Mouse (Mus musculus): ENCODE measurements around the gene Agmat. TPM values are rescaled to one million over a fixed set of nuclear protein-coding genes. Genes with fewer than 3 reads are reported as not detected.
"Not testable (repeated sequence)": the region's sequence is repeated elsewhere in the genome, so short reads cannot be mapped to it uniquely, and the experiment has no call there.

The Agmat gene
- total RNA-seq, 2 experiments from 2014 or later: not detected

DNA sequence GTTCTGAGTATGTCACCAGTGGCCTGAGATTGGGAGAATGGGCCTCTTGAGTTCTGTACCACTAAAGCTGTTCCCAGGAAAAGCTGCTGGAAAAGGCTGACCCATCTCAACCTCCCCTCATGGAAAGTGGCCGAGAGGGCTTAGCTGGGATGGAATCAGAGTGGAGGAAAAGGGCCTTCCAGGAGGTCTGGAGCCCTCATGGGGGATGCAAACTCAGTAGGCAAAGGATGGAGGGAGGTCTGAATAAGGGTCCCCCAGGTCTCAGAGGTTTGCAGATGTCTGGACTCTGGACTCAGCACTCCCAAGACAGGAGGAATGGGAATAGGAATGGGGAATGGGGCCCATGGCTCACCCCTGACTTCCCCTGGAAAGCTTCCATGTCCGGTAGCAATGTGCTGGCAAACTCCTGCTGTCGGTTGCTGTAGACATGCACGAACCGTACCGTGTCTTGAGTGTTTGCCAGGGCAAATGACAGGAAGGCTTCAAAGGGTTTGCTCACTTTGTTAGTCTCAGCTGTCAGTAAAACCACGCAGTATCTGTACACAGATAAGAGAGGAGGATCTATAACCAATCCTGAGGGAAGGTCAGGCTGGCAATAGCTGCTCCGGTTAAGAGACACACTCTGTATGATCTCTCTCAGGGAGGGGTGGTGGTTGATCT is 23.2 kb downstream of the Agmat start:
- DNase-seq (ENCODE audit: extremely low spot score in 1 of 2, low spot score in 1 of 2): no peak

DNA sequence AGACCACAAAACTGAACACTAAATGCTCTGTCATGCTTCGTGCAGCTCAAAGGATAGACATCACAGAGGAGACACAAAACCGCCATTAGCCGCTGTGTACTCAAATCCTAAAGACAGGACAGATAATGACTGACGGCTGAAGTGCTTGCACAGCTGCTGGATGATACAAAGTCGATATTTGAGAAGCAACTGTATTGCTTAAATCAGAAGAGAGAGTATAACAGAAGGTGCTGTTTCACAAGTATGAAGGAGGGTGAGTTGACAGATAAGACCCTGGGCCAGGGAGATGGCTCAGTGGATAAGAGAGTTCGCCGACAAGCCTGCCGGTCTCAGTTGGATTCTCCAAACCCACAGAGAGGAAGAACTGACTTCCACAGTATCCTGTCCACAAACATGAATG is 25.4 kb downstream of the Agmat start:
- DNase-seq (ENCODE audit: extremely low spot score in 1 of 2, low spot score in 1 of 2): no peak

DNA sequence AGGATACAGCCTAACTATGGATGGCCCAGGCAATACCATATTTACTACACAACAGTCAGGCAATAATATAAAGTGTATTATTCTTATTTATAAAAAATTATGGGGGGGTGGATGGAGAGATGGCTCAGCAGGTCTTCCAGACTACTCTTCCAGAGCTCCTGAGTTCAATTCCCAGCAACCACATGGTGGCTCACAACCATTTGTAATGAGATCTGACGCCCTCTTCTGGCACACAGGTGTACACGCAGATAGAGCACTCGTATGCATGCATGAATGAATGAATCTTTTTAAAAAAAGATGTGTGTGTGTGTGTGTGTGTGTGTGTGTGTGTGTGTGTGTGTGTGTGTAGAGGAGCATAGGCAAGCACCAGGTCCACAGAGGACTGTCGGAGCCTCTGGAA is 26.5 kb downstream of the Agmat start:
- DNase-seq (ENCODE audit: extremely low spot score in 1 of 2, low spot score in 1 of 2): not testable (repeated sequence)

DNA sequence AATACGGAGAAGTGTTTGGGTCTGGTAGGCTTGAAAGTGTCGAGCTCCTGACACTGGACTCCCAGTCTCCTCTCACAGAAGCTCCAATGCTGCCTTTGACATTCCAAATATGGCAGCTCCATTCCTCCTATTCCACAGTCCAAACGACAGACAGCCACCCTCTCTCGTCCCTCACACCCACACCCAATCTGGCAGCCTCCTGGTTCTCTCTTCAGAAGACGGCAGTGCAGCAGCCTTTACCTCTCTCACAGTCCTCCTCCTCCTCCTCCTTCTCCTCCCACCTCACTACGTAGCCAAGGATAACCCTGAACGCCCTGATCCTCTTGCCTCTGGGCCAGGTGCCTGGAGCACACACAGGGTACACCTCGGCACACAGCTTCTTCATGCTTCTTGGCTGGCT is 33.4 kb downstream of the Agmat start:
- peak in 1 of 2 experiments; percentile 39 for DNase-seq (ENCODE audit: extremely low spot score in 1 of 2, low spot score in 1 of 2)

- no peak for DNase-seq (ENCODE audit: extremely low spot score in 1 of 2, low spot score in 1 of 2)
Measured at GRCm38 (mm10) chr4:141781201-141781985, 34.9 kb downstream of the Agmat start.

DNA sequence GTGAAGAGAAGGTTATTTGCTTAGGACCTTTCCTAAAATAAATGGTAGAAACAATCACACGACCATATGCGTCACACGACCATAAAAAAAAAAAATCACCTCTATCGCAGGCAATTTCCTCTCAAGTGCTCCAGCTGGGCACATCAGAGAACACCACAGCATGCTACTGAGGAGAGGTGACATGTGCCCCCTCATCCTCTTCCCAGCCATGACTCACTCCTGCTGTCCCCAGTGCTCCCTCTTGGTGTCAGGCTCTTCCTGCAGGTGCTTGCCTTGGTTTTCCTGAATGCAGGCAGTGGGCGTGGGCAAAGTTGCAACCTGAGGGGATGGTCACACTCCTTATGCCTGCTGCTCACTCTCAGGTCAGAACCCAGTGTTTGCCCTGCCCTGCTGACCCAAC is 38.4 kb downstream of the Agmat start:
- DNase-seq (ENCODE audit: extremely low spot score in 1 of 2, low spot score in 1 of 2): no peak

DNA sequence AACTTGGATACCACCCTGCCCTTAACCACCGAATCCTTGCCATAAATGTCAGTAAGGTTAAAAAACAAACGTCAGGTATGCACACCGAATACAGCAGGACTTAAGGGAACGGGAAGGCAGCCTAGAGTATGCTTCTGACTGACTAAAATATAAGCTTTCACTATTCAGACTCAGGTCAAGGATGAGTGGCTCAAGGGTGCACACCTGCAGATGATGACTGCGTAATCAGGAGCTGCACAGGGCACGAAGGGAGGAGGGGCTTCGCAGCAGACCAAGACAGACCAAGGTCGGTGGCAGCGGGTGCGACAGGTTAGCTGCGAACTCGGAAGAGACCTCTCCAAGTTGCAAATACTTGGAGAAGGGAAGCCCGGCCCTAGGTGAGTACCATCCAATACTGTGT is 39.7 kb downstream of the Agmat start:
- no peak for DNase-seq (ENCODE audit: extremely low spot score in 1 of 2, low spot score in 1 of 2)

DNA sequence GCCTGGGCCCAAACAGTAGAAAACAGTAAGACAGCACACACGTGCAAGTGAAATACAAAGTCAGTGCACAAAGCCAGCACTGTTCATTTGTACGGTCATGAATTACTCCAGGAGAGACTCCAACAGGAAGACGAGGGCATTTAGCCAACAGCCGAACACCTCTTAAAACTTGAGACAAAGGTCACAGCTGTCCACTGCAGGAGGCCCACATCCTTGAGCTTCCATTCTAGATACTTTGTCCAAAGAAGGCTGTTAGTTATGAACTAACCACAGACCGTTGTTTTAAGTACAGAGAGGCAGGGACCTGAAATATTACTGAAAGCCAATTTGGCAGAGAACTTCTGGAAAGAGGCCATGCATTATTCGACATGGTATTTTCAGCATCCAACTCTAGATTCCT is 40.6 kb downstream of the Agmat start:
- DNase-seq (ENCODE audit: extremely low spot score in 1 of 2, low spot score in 1 of 2): no peak

- no peak for DNase-seq (ENCODE audit: extremely low spot score in 1 of 2, low spot score in 1 of 2)
Measured at GRCm38 (mm10) chr4:141787462-141787861, 41.0 kb downstream of the Agmat start.

DNA sequence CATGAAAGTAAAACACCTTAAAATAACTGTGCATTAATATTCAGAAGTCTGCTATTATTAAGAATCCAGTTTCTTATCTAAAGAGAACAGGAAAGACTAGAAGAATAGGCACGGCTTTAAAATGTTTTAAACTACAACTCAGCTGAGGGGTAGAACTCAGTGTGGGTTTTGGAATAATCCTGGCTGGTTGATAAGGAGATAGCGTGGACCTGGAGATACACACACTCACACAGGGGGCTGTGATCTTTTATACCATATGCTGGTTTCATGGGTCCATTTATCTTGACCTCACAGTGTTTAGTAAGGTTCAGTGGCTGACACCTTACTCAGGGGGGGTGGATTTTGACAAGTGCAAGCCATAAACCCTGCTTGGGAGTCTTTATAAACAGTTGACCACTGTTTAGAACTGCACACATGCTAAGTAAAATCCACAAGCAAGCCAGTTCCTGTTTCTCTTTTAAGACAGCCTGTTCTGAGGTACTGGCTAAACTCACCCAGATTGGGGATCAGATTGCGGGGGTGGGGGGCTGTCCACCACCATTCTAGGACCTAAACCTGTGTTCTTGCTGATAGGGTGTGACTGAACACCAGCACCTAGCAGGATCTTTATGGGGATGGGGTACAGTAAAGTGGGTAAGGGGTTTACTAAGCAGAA is 43.2 kb downstream of the Agmat start:
- no peak for DNase-seq (ENCODE audit: extremely low spot score in 1 of 2, low spot score in 1 of 2)

GRCm38 (mm10) chr4:141790524-141790990 is 44.1 kb downstream of the Agmat start, which contains the start of gene Dnajc16:
Gene Dnajc16 (minus strand): TSS chr4:141790931.
- DNase-seq (ENCODE audit: extremely low spot score in 1 of 2, low spot score in 1 of 2): peak; percentile 85 to 90

GRCm38 (mm10) chr4:141791486-141791885 is 45.0 kb downstream of the Agmat start:
- DNase-seq (ENCODE audit: extremely low spot score in 1 of 2, low spot score in 1 of 2): no peak

DNA sequence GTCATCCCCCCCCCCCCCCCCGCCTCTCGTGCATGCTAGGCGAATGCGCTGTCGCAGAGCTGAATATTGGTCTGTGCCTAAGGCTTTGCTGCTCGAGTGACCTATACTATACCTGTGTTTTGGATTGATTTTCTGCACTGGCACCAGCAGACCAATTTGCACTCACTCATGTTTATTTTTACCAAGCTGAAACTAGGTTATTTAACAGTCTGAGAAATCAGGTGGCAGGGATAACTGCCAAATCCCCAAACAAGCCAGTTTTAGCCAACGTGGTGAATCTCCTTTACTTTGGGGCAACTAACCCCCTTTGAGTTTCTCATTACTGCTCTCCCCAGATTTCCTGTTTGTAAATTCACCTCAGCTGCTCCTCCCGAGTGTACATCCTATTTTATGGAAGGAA is 45.5 kb downstream of the Agmat start:
- no peak for DNase-seq (ENCODE audit: extremely low spot score in 1 of 2, low spot score in 1 of 2)

DNA sequence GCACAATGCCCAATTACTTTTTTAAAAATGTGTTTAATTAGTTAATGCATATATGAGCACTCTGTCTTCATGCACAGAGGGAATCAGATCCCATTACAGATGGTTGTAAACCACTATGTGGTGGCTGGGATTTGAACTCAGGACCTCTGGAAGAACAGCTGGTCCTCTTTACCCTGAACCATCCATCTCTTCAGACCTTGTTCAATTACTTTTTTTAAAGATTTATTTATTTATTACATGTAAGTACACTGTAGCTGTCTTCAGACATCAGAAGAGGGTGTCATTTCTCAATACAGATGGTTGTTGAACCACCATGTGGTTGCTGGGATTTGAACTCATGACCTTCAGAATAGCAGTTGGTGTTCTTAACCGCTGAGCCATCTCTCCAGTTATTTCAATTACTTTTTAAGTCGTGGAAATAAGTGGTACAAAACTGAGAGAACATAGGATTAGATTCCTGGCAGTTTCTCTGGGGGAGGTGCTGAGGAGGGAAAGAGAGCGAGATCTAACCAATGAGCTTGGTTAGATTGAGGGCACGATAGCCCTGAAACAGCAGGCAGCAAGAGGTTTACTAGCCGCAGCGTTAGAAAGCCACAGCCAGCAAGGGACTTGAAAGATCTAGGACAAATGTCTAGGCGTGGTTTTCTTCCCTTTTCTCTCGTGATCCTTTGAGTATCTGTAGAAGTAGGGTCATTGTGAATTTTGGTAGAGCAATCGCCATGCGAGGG is 46.2 kb downstream of the Agmat start:
- DNase-seq (ENCODE audit: extremely low spot score in 1 of 2, low spot score in 1 of 2): no peak

GRCm38 (mm10) chr4:141793282-141794151 is 47.0 kb downstream of the Agmat start, which contains the start of gene Casp9:
Gene Casp9 (plus strand): TSS chr4:141793612.
- peak; percentile 89 to 91 for DNase-seq (ENCODE audit: extremely low spot score in 1 of 2, low spot score in 1 of 2)

DNA sequence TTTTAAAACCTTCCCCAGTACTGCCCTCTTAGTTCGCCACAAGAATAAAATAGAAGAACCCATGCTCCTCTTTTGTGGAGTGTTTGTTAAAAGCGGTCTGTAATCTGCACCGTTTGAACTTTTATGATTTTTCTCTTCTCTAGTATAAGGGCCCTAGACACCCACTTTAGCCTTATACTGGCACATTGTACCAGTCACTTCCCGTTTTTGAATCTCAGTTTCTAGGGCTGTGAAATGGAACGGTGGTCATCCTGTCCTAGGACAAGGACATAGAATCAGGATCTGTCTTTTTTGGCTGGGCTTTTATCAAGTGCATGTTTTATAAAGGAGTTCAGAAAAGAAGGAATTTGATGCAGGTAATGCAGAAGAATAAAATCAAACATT is 47.7 kb downstream of the Agmat start:
- no peak for DNase-seq (ENCODE audit: extremely low spot score in 1 of 2, low spot score in 1 of 2)

- no peak for DNase-seq (ENCODE audit: extremely low spot score in 1 of 2, low spot score in 1 of 2)
Measured at GRCm38 (mm10) chr4:141796356-141796755, 49.9 kb downstream of the Agmat start.

GRCm38 (mm10) chr4:141796954-141797353 is 50.5 kb downstream of the Agmat start:
- DNase-seq (ENCODE audit: extremely low spot score in 1 of 2, low spot score in 1 of 2): no peak

GRCm38 (mm10) chr4:141797545-141797944 is 51.1 kb downstream of the Agmat start:
- DNase-seq (ENCODE audit: extremely low spot score in 1 of 2, low spot score in 1 of 2): no peak

- DNase-seq (ENCODE audit: extremely low spot score in 1 of 2, low spot score in 1 of 2): no peak
Measured at GRCm38 (mm10) chr4:141804105-141804504, 57.6 kb downstream of the Agmat start.
